In genomic region chr9:70977392-70977791, GRCm38 (mm10) we compare ENCODE assay signal across 17 mouse cellular contexts. TPM values are rescaled to one million over a fixed set of nuclear protein-coding genes. Genes with fewer than 3 reads are reported as not detected.
A peak's percentile ranks its signal among the peaks of the same experiment; 100 is the strongest.
DNase-seq lines count a peak whose midpoint lies in the region; ATAC-seq lines count a peak whose summit lies in the region.
"Had no signal": no experiment of that assay in that cellular context is flagged by ENCODE, and none has a peak within 500 bp of the region (broad histone marks: within the 10 kb centered on the region; RNA-seq: fewer than 3 reads in every experiment).

No protein-coding gene starts in this region.

- peak; percentile 42 for DNase-seq in intestine, embryonic 14.5 days (ENCODE audit: low spot score)
- DNase-seq in kidney, adult 9 months, result peak; percentile 61
- peak; percentile 36 for DNase-seq in lung, postnatal 25 days (ENCODE audit: low spot score)
- no peak for DNase-seq in gastrocnemius, postnatal 14 days
- no peak for DNase-seq in layer of hippocampus, adult 18-20 months (ENCODE audit: low spot score in 2 of 2)
- DNase-seq: cerebellum, postnatal 25 days; layer of hippocampus, postnatal 36 days; midbrain, embryonic 14.5 days; right cerebral cortex, postnatal 25 days; thymus, postnatal 4 days had no signal

- no peaks in the 10 kb centered on the region for H3K36me3 ChIP-seq in intestine, embryonic 14.5 days (ENCODE audit: control insufficient read depth, insufficient read depth, low read length)
- H3K36me3 ChIP-seq in intestine, embryonic 15.5 days, result no peaks in the 10 kb centered on the region
- H3K36me3 ChIP-seq in heart, embryonic 12.5 days, result no peaks in the 10 kb centered on the region
- H3K36me3 ChIP-seq: neural tube, embryonic 15.5 days; stomach, embryonic 15.5 days had no signal

- no peaks in the 10 kb centered on the region for H3K27me3 ChIP-seq in intestine, embryonic 14.5 days (replicated peaks; ENCODE audit: control insufficient read depth, insufficient read depth, low read length)
- H3K27me3 ChIP-seq in intestine, embryonic 15.5 days (replicated peaks), result no peaks in the 10 kb centered on the region
- H3K27me3 ChIP-seq in heart, embryonic 12.5 days (replicated peaks), result no peaks in the 10 kb centered on the region
- H3K27me3 ChIP-seq: neural tube, embryonic 15.5 days; stomach, embryonic 15.5 days had no signal

- no peaks in the 10 kb centered on the region for H3K4me1 ChIP-seq in intestine, embryonic 14.5 days (replicated peaks; ENCODE audit: control insufficient read depth, insufficient read depth, low read length)
- no peaks in the 10 kb centered on the region; the same call in 1 of the 2 replicates for H3K4me1 ChIP-seq in intestine, embryonic 15.5 days (replicated peaks)
- H3K4me1 ChIP-seq in heart, embryonic 12.5 days (replicated peaks), result no peaks in the 10 kb centered on the region
- H3K4me1 ChIP-seq: stomach, embryonic 15.5 days had no signal

- H3K9ac ChIP-seq in intestine, embryonic 14.5 days (ENCODE audit: low read length), result no peak overlapping the region
- no peak overlapping the region for H3K9ac ChIP-seq in intestine, embryonic 15.5 days
- H3K9ac ChIP-seq in heart, embryonic 12.5 days, result no peak overlapping the region
- H3K9ac ChIP-seq: neural tube, embryonic 15.5 days; stomach, embryonic 15.5 days had no signal

- H3K4me3 ChIP-seq in intestine, embryonic 14.5 days (ENCODE audit: low read depth, low read length), result no peak overlapping the region
- no peak overlapping the region for H3K4me3 ChIP-seq in intestine, embryonic 15.5 days (replicated peaks)
- no peak overlapping the region for H3K4me3 ChIP-seq in heart, embryonic 12.5 days
- H3K4me3 ChIP-seq: neural tube, embryonic 15.5 days; stomach, embryonic 15.5 days had no signal

- WGBS in intestine, embryonic 14.5 days, result 82% methylated on average over 1 of the region's 1 CpGs
- 74% methylated on average over 1 of the region's 1 CpGs for WGBS in intestine, embryonic 15.5 days
- 48% methylated on average over 1 of the region's 1 CpGs for WGBS in heart, embryonic 12.5 days

- no peak overlapping the region for H3K4me2 ChIP-seq in intestine, embryonic 14.5 days (ENCODE audit: low read length)
- no peak overlapping the region for H3K4me2 ChIP-seq in intestine, embryonic 15.5 days (replicated peaks)
- no peak overlapping the region for H3K4me2 ChIP-seq in heart, embryonic 12.5 days
- H3K4me2 ChIP-seq: neural tube, embryonic 15.5 days; stomach, embryonic 15.5 days had no signal

- no peak overlapping the region for H3K27ac ChIP-seq in intestine, embryonic 14.5 days (ENCODE audit: low read depth)
- no peak overlapping the region for H3K27ac ChIP-seq in intestine, embryonic 15.5 days
- H3K27ac ChIP-seq in heart, embryonic 12.5 days (ENCODE audit: poor library complexity, severe bottlenecking), result peak overlapping the region; percentile 64; the same call in 1 of the 2 replicates
- H3K27ac ChIP-seq: hindbrain, postnatal 0 days; neural tube, embryonic 15.5 days; stomach, embryonic 15.5 days had no signal

- H3K9me3 ChIP-seq in intestine, embryonic 14.5 days (ENCODE audit: control insufficient read depth, low read length), result peaks cover 6% of the 10 kb centered on the region
- H3K9me3 ChIP-seq in intestine, embryonic 15.5 days, result no peaks in the 10 kb centered on the region
- H3K9me3 ChIP-seq in heart, embryonic 12.5 days (replicated peaks), result peaks cover 3% of the 10 kb centered on the region; the same call in 1 of the 2 replicates
- H3K9me3 ChIP-seq: neural tube, embryonic 15.5 days; stomach, embryonic 15.5 days had no signal

- no peak for ATAC-seq in intestine, embryonic 14.5 days (replicated peaks; ENCODE audit: low FRiP score, low TSS enrichment, low read depth)
- no peak for ATAC-seq in intestine, embryonic 15.5 days
- 0 out of 2 replicates have a peak, but pooled peaks have one; percentile 51 for ATAC-seq in heart, embryonic 12.5 days (ENCODE audit: insufficient number of reproducible peaks, low FRiP score)
- no peak for ATAC-seq in megakaryocyte, adult 5-6 weeks (ENCODE audit: poor library complexity, severe bottlenecking)
- ATAC-seq: hindbrain, postnatal 0 days had no signal

- intact Hi-C loops in gastrocnemius, postnatal 14 days (cut with DNase I; ENCODE audit: low total_unique reads), result no loop called here

RNA-seq across cellular contexts. Expression of gene Lipc, which starts 25.4 kb away (rescaled TPM):
- polyA plus RNA-seq in intestine, embryonic 14.5 days (2014; fragmentation: Nextera tagmentation; extraction: Ambion mirVana), result not detected in 2 replicates
- 1.1 and 1.7 TPM in 2 replicates for polyA plus RNA-seq in intestine, embryonic 15.5 days (2015; fragmentation: Nextera tagmentation; extraction: Ambion mirVana)
- 0.22 and 1.00 TPM in 2 replicates for polyA plus RNA-seq in heart, embryonic 12.5 days (2016; fragmentation: Nextera tagmentation; extraction: Ambion mirVana)
- not detected for total RNA-seq in gastrocnemius, postnatal 14 days (2021)
- total RNA-seq in layer of hippocampus, adult 18-20 months (2021), result under 1 TPM; 0.17 to 0.25 TPM
- 0.36 TPM in 1 of 2 replicates, not detected in the other for total RNA-seq in megakaryocyte, adult 5-6 weeks (2015)
- not detected in 2 replicates for total RNA-seq in megakaryocyte, adult 5-6 weeks (2017)
- total RNA-seq: gastrocnemius, adult 8-10 months; hindbrain, postnatal 0 days had no signal
- polyA plus RNA-seq: midbrain, embryonic 14.5 days had no signal

Comparison
In these comparisons a context has a peak if more than half of its experiments do, and no peak if none do; other contexts are left out.
1. DNase-seq: peak in intestine, embryonic 14.5 days (single experiment), kidney, adult 9 months (single experiment) and lung, postnatal 25 days (single experiment); none in gastrocnemius, postnatal 14 days (single experiment) and layer of hippocampus, adult 18-20 months (0 of 2).